Mouse (Mus musculus) MEL (cell line): ENCODE measurements at regions not wholly inside any gene's neighbourhood (a gene's known extent, or its start where the extent isn't known, plus 50 kb on each side); places are given as distances from the start of the nearest gene placed in this dataset.

ENCODE experiments used
- DNase-seq: peaks from one replicate; pipeline ENCODE4 v3.0.0; 2011; ENCODE audit warnings: low read depth, low spot score
- H3K27ac ChIP-seq: 2 replicates; pipeline ENCODE4 v1.5.1; 2012; ENCODE audit warnings: low read depth, mild to moderate bottlenecking, control low read depth, low read length, moderate library complexity; ENCODE audit not compliant: control insufficient read depth
- H3K27me3 ChIP-seq, 2 experiments: fragments of 150-350 bp in 1 of 2; sonication (generic) in 1 of 2; 2 replicates each; pipeline ENCODE4 v1.6.1; 2012; ENCODE audit warnings: low read length in 2 of 2, mild to moderate bottlenecking in 2 of 2, improper control_type of control experiment in 1 of 2, moderate library complexity in 1 of 2; ENCODE audit not compliant: insufficient read depth in 2 of 2, control insufficient read depth in 1 of 2
- H3K36me3 ChIP-seq, 2 experiments: 2 replicates each; pipeline ENCODE4 v1.6.1; 2012 to 2014; ENCODE audit warnings: low read length in 2 of 2, improper control_type of control experiment in 1 of 2, inconsistent platforms in 1 of 2, mild to moderate bottlenecking in 1 of 2; ENCODE audit not compliant: insufficient read depth in 2 of 2, control insufficient read depth in 1 of 2
- H3K4me1 ChIP-seq, 2 experiments: fragments of 150-350 bp in 1 of 2; sonication (generic) in 1 of 2; 2 replicates each; pipeline ENCODE4 v1.6.1; 2012; ENCODE audit warnings: low read length in 2 of 2, improper control_type of control experiment in 1 of 2, mild to moderate bottlenecking in 1 of 2; ENCODE audit not compliant: insufficient read depth in 2 of 2, control insufficient read depth in 1 of 2
- H3K4me3 ChIP-seq, 2 experiments: fragments of 150-350 bp in 1 of 2; sonication (generic) in 1 of 2; 2 replicates each; pipeline ENCODE4 v1.5.1; 2012; ENCODE audit warnings: low read depth in 2 of 2, low read length in 2 of 2, mild to moderate bottlenecking in 2 of 2, moderate library complexity in 2 of 2, control low read depth in 1 of 2, improper control_type of control experiment in 1 of 2; ENCODE audit not compliant: control insufficient read depth in 1 of 2, insufficient read depth in 1 of 2
- H3K79me2 ChIP-seq: 2 replicates; pipeline ENCODE4 v1.6.1; 2012; ENCODE audit warnings: mild to moderate bottlenecking, low read length, moderate library complexity; ENCODE audit not compliant: control insufficient read depth, poor library complexity, insufficient read depth
- H3K9ac ChIP-seq: 2 replicates; pipeline ENCODE4 v1.6.1; 2012; ENCODE audit warnings: low read depth, mild to moderate bottlenecking, control low read depth, low read length, moderate library complexity; ENCODE audit not compliant: control insufficient read depth, poor library complexity, severe bottlenecking
- H3K9me3 ChIP-seq: fragments of 150-350 bp; sonication (generic); replicated peaks from 2 replicates; pipeline ENCODE4 v1.6.1; 2012; ENCODE audit warnings: mild to moderate bottlenecking, low read length, improper control_type of control experiment, moderate library complexity; ENCODE audit not compliant: insufficient read depth
- BHLHE40 ChIP-seq: IDR thresholded peaks from 2 replicates; pipeline ENCODE4 v1.6.1; 2012; ENCODE audit warnings: low read depth, mild to moderate bottlenecking, inconsistent platforms, low read length, improper control_type of control experiment, borderline replicate concordance
- CHD1 ChIP-seq: IDR thresholded peaks from 2 replicates; pipeline ENCODE4 v1.6.1; 2012; ENCODE audit warnings: low read depth, mild to moderate bottlenecking, inconsistent platforms, low read length, improper control_type of control experiment
- E2F4 ChIP-seq: IDR thresholded peaks from 2 replicates; pipeline ENCODE4 v1.6.1; 2011; ENCODE audit warnings: low read depth, low read length, improper control_type of control experiment, borderline replicate concordance
- ELF1 ChIP-seq: IDR thresholded peaks from 2 replicates; pipeline ENCODE4 v1.6.1; 2014; ENCODE audit warnings: low read depth, mild to moderate bottlenecking, inconsistent platforms, low read length, improper control_type of control experiment, moderate library complexity
- EP300 ChIP-seq, 2 experiments: IDR thresholded peaks; 2 replicates each; pipeline ENCODE4 v1.6.1; 2011; ENCODE audit warnings: improper control_type of control experiment in 2 of 2, low read length in 2 of 2, low read depth in 1 of 2, mild to moderate bottlenecking in 1 of 2
- JUND ChIP-seq: IDR thresholded peaks from 2 replicates; pipeline ENCODE4 v1.6.1; 2011; ENCODE audit warnings: low read depth, mild to moderate bottlenecking, improper control_type of control experiment, low read length
- KAT2A ChIP-seq: conservative IDR thresholded peaks from 2 replicates; pipeline ENCODE4 v1.6.1; 2012; ENCODE audit warnings: low read depth, low read length, improper control_type of control experiment, inconsistent platforms
- MAZ ChIP-seq: IDR thresholded peaks from 2 replicates; pipeline ENCODE4 v1.6.1; 2012; ENCODE audit warnings: low read depth, mild to moderate bottlenecking, inconsistent platforms, low read length, improper control_type of control experiment
- MXI1 ChIP-seq: IDR thresholded peaks from 2 replicates; pipeline ENCODE4 v1.6.1; 2011; ENCODE audit warnings: mild to moderate bottlenecking, low read depth, low read length, improper control_type of control experiment
- MYB ChIP-seq: IDR thresholded peaks from 2 replicates; pipeline ENCODE4 v1.6.1; 2011; ENCODE audit warnings: mild to moderate bottlenecking, low read depth, low read length, improper control_type of control experiment
- MYC ChIP-seq: IDR thresholded peaks from 2 replicates; pipeline ENCODE4 v1.6.1; 2011; ENCODE audit warnings: low read depth, mild to moderate bottlenecking, low read length, improper control_type of control experiment, moderate library complexity
- NELFE ChIP-seq: IDR thresholded peaks from 2 replicates; pipeline ENCODE4 v1.6.1; 2011; ENCODE audit warnings: low read depth, low read length, improper control_type of control experiment
- POLR2AphosphoS2 ChIP-seq: IDR thresholded peaks from 2 replicates; pipeline ENCODE4 v1.6.1; 2011; ENCODE audit warnings: low read length, improper control_type of control experiment
- POLR2AphosphoS5 ChIP-seq: IDR thresholded peaks from 2 replicates; pipeline ENCODE4 v1.6.1; 2012; ENCODE audit warnings: low read depth, borderline replicate concordance, mild to moderate bottlenecking, inconsistent platforms, low read length, moderate library complexity, mixed read lengths
- RAD21 ChIP-seq: IDR thresholded peaks from 2 replicates; pipeline ENCODE4 v1.6.1; 2011; ENCODE audit warnings: mild to moderate bottlenecking, low read depth, low read length, improper control_type of control experiment
- RCOR1 ChIP-seq: IDR thresholded peaks from 2 replicates; pipeline ENCODE4 v1.6.1; 2012; ENCODE audit warnings: low read depth, mild to moderate bottlenecking, inconsistent platforms, low read length, improper control_type of control experiment
- SIN3A ChIP-seq: IDR thresholded peaks from 2 replicates; pipeline ENCODE4 v1.6.1; 2012; ENCODE audit warnings: low read length, improper control_type of control experiment, inconsistent platforms
- TAL1 ChIP-seq: IDR thresholded peaks from 2 replicates; pipeline ENCODE4 v1.6.1; 2012; ENCODE audit warnings: mild to moderate bottlenecking, inconsistent platforms, low read length, moderate library complexity, mixed read lengths
- TBP ChIP-seq: IDR thresholded peaks from 2 replicates; pipeline ENCODE4 v1.8.0; 2011; ENCODE audit warnings: low read depth, low read length, improper control_type of control experiment
- UBTF ChIP-seq: IDR thresholded peaks from 2 replicates; pipeline ENCODE4 v1.6.1; 2012; ENCODE audit warnings: low read depth, mild to moderate bottlenecking, inconsistent platforms, low read length, improper control_type of control experiment, moderate library complexity, borderline replicate concordance; ENCODE audit not compliant: insufficient read depth
- USF1 ChIP-seq: IDR thresholded peaks from 2 replicates; pipeline ENCODE4 v1.6.1; 2014; ENCODE audit warnings: low read depth, mild to moderate bottlenecking, inconsistent platforms, low read length, improper control_type of control experiment, moderate library complexity
- USF2 ChIP-seq, 2 experiments: IDR thresholded peaks; 2 replicates each; pipeline ENCODE4 v1.6.1; 2011 to 2012; ENCODE audit warnings: improper control_type of control experiment in 2 of 2, low read length in 2 of 2, borderline replicate concordance in 1 of 2, inconsistent platforms in 1 of 2, low read depth in 1 of 2, mild to moderate bottlenecking in 1 of 2; ENCODE audit not compliant: insufficient read depth in 1 of 2
- ZC3H11A ChIP-seq: IDR thresholded peaks from 2 replicates; pipeline ENCODE4 v1.6.1; 2012; ENCODE audit warnings: low read depth, mild to moderate bottlenecking, inconsistent platforms, low read length, improper control_type of control experiment
- ZKSCAN1 ChIP-seq: IDR thresholded peaks from 2 replicates; pipeline ENCODE4 v1.6.1; 2012; ENCODE audit warnings: low read depth, mild to moderate bottlenecking, inconsistent platforms, low read length, improper control_type of control experiment, moderate library complexity
- ZMIZ1 ChIP-seq: IDR thresholded peaks from 2 replicates; pipeline ENCODE4 v1.6.1; 2012; ENCODE audit warnings: low read depth, mild to moderate bottlenecking, inconsistent platforms, low read length, improper control_type of control experiment, moderate library complexity
- ZNF384 ChIP-seq: IDR thresholded peaks from 2 replicates; pipeline ENCODE4 v1.6.1; 2012; ENCODE audit warnings: low read depth, mild to moderate bottlenecking, inconsistent platforms, low read length, improper control_type of control experiment

- no peak for TF ChIP-seq POLR2AphosphoS5
- TF ChIP-seq KAT2A, result no peak
- TF ChIP-seq MYC, result no peak
- no peak for TF ChIP-seq USF1
- no peak for TF ChIP-seq MXI1
- no peak for TF ChIP-seq JUND
- TF ChIP-seq CHD1, result no peak
- no peak for TF ChIP-seq RCOR1
- no peak for TF ChIP-seq UBTF
- TF ChIP-seq TBP, result no peak
- TF ChIP-seq MAZ, result no peak
- TF ChIP-seq ZMIZ1, result no peak
- TF ChIP-seq NELFE, result no peak
- TF ChIP-seq ZC3H11A, result no peak
- no peak for TF ChIP-seq USF2 (IDR thresholded peaks at IDR 0.05; ENCODE audit: borderline replicate concordance in 1 of 2, insufficient read depth in 1 of 2, low read depth in 1 of 2, low read length in 2 of 2)
- TF ChIP-seq EP300 (IDR thresholded peaks at IDR 0.05; ENCODE audit: low read depth in 1 of 2, low read length in 2 of 2), result no peak
- TF ChIP-seq TAL1, result no peak
- no peak for TF ChIP-seq ZNF384
- TF ChIP-seq ZKSCAN1, result no peak
- TF ChIP-seq, all 39 proteins: peak for 0
- DNase-seq, result no peak
Observed at GRCm38 (mm10) chr3:101165261-101165660, 55.2 kb upstream of the Ptgfrn start.

DNA sequence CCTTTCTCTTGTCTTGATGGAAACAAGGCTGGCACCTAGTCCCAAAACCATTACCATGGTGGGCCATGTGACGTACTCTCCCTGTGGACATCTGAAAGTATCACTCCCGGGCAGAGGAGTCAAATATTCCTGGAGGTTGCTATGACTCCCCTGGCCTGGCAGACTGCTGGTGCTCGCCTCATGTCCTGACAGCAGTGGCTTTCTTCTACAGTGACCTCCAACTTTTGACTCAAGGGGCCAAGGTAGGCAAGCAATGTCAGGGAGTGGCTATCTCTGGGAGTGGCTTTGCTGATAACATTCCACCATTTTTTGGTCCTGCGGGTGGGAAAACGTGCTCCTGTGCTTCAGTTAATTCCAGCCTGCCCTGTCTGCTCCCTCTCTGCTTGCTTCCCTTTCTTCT, 54.7 kb upstream of the Ptgfrn start:
- TF ChIP-seq POLR2AphosphoS2, result no peak
- TF ChIP-seq SIN3A, result no peak
- TF ChIP-seq ZC3H11A, result no peak
- TF ChIP-seq MYB, result no peak
- no peak for TF ChIP-seq TBP
- TF ChIP-seq E2F4, result no peak
- no peak for TF ChIP-seq ZMIZ1
- no peak for TF ChIP-seq MYC
- TF ChIP-seq ELF1, result no peak
- no peak for TF ChIP-seq MXI1
- no peak for TF ChIP-seq BHLHE40
- no peak for TF ChIP-seq USF2 (IDR thresholded peaks at IDR 0.05; ENCODE audit: borderline replicate concordance in 1 of 2, insufficient read depth in 1 of 2, low read depth in 1 of 2, low read length in 2 of 2)
- TF ChIP-seq RAD21, result no peak
- no peak for TF ChIP-seq CHD1
- Histone ChIP-seq H3K9ac (no peak overlapping the region), H3K79me2 (no peaks in the 10 kb centered on the region), H3K4me1 (no peaks in the 10 kb centered on the region), H3K27me3 (no peaks in the 10 kb centered on the region), H3K36me3 (no peaks in the 10 kb centered on the region), H3K4me3 (no peak overlapping the region), H3K9me3 (no peaks in the 10 kb centered on the region), H3K27ac (no peak overlapping the region)
- no peak for DNase-seq

More at GRCm38 (mm10) chr3:101165261-101165660, 55.2 kb upstream of the Ptgfrn start:
- Histone ChIP-seq H3K79me2 (no peaks in the 10 kb centered on the region), H3K4me1 (no peaks in the 10 kb centered on the region), H3K36me3 (no peaks in the 10 kb centered on the region), H3K9me3 (no peaks in the 10 kb centered on the region), H3K27me3 (no peaks in the 10 kb centered on the region), H3K4me3 (no peak overlapping the region), H3K27ac (no peak overlapping the region), H3K9ac (no peak overlapping the region)
